Mouse (Mus musculus) urinary bladder, postnatal 10 days (tissue): Measurements from ENCODE around the gene Wdr61.

Experiments used
- DNase-seq: peaks from one replicate; pipeline ENCODE4 v3.0.0; 2022; ENCODE audit warnings: low spot score

Wdr61 gene

DNA sequence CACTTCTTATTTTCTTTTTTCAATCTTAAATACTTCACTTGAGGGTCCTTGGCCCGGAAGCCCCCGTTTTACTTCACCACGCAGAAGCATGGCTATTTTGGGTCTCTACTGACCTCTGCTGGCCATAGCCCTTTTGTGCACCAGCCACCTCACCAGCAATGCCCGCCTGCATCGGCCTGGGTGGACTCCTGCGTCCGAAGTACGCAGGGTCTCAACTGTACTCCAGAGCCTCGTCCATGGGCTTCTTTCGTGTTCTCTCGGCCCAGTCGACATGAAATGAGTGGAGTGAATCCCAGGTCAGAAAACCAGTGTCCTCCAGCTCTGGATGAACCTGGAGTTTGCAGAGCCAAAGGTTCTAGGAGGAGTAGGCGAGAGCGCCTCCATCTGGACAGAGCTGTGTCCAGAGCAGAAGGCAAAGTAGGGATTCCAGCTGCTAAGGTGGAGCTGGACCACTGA is 57.8 kb downstream of the Wdr61 start:
- no peak for DNase-seq

DNA sequence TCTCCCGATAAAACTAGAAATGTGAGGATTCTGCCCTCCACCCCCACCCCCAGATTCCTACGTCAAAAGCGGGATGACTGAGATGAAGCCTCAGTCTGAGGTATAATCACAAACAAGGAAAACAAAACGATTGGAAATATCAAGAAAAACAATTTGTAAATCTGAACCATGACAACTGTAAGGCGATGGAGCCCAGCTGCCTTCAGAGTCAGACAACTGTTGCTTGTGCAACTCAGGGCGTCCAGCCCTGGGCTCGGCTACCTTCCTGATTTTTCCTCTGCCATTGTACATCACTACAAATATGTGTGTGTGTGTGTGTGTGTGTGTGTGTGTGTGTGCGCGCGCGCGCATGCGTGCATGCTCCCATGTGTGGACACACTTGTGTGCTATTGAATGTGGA is 60.4 kb downstream of the Wdr61 start:
- DNase-seq, result no peak

- DNase-seq, result no peak
These were observed 62.4 kb downstream of the Wdr61 start for GRCm38 (mm10) chr9:54671962-54672361.

- DNase-seq, result no peak
These were observed 65.9 kb downstream of the Wdr61 start for GRCm38 (mm10) chr9:54668455-54668854.

- no peak for DNase-seq
These were observed 68.2 kb downstream of the Wdr61 start for GRCm38 (mm10) chr9:54666116-54666515.
